Mouse (Mus musculus) mesoderm, embryonic 11.5 days (tissue): ENCODE data around the gene Dohh.
A peak's percentile ranks its signal among the peaks of the same experiment; 100 is the strongest.

Source experiments
- DNase-seq: peaks from one replicate; pipeline ENCODE4 v3.0.0-alpha.2; 2012; ENCODE audit warnings: low read depth, low spot score

Gene Dohh

GRCm38 (mm10) chr10:81429605-81430061, 45.4 kb downstream of the Dohh start:
- peak; percentile 77 for DNase-seq

GRCm38 (mm10) chr10:81430141-81430830, 46.1 kb downstream of the Dohh start:
- peak; percentile 64 for DNase-seq

GRCm38 (mm10) chr10:81430831-81431525, 46.8 kb downstream of the Dohh start:
- DNase-seq: no peak

- DNase-seq: no peak
These were observed 47.4 kb downstream of the Dohh start for GRCm38 (mm10) chr10:81431526-81432168.

- no peak for DNase-seq
These were observed 48.1 kb downstream of the Dohh start for GRCm38 (mm10) chr10:81432169-81432867.

GRCm38 (mm10) chr10:81432868-81433262, 48.6 kb downstream of the Dohh start:
- DNase-seq: peak; percentile 90

GRCm38 (mm10) chr10:81433541-81434289, 49.5 kb downstream of the Dohh start:
- DNase-seq: no peak

GRCm38 (mm10) chr10:81434361-81435263, 50.4 kb downstream of the Dohh start:
- DNase-seq: no peak

GRCm38 (mm10) chr10:81435436-81435835, 51.2 kb downstream of the Dohh start:
- no peak for DNase-seq
